Mouse (Mus musculus) erythroid progenitor cell, adult 5-6 weeks (primary cell): ENCODE results near the gene Fam89b. TPM values are rescaled to one million over a fixed set of nuclear protein-coding genes. Genes with fewer than 3 reads are reported as not detected.
"Not testable (repeated sequence)": the region's sequence is repeated elsewhere in the genome, so short reads cannot be mapped to it uniquely, and the experiment has no call there.

Source experiments
- ATAC-seq: replicated peaks from 2 replicates; pipeline ENCODE4 v1.8.0; 2016; ENCODE audit warnings: moderate number of reproducible peaks, mild to moderate bottlenecking, moderate TSS enrichment, inconsistent platforms; ENCODE audit not compliant: poor library complexity, low FRiP score, severe bottlenecking
- total RNA-seq, 2 experiments: library from RNA; stranded (forward) in 1 of 2; stranded (reverse) in 1 of 2; fragments of 150-400 nt in 1 of 2; fragments of 186-747, 209-891 nt in 1 of 2; gene quantifications; 2 replicates each; pipeline versions ENCODE4 v1.2.3 to v1.2.4; 2015 to 2017; ENCODE audit warnings: low replicate concordance in 2 of 2

The Fam89b gene
- total RNA-seq, 2 experiments from 2014 or later, result 41.5 to 67.9 TPM

DNA sequence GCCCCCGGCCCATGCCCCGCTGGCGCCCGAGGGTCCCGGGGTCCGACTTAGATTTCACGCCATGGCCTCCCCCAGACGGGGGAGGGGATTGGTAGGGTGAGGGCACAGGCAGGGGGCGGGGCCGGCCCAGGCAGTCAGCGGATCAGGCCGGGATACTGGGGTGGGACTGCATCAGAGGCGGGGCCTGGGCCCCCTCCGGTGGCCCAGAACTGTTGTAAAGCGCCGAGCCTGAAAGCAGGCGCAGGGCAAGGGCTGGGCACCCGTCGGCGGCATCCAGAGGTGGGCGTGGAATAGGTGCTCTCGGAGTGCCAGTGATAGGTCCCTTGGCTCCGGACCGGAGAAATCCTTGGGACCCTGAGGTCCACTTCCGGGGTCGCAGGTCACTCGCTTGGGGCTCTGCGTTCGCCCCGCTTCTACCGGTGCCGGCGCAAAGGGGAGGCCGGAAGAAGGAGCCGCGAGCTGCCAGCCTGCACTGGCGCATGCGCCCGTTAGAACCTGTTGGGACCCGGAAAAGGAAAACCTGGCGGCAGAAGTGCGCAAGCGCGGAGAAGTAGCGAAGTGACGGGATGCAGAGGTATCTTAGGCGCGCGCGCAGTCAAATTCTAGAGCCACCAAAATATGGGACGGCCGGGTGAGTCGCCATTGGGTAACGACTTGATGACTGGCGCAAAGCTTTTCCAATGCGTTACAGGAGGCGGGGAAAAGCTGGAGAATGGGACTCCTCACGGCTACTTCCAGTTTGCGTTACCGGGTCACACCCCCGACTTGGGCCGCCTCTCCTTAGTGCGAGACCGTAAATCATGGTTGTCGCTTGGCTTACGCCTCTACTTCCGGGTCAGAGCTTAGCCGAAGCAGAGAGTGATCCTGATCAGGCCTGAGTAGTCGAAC lies 41.0 kb downstream of the Fam89b start, which contains the start of the genes Map3k11 and Pcnx3:
Map3k11 (plus strand) TSS at position 543 of the 888 bp plus-strand sequence.
Pcnx3 (minus strand) TSS at position 709 of the 888 bp plus-strand sequence.
- ATAC-seq, result peak; percentile 72

DNA sequence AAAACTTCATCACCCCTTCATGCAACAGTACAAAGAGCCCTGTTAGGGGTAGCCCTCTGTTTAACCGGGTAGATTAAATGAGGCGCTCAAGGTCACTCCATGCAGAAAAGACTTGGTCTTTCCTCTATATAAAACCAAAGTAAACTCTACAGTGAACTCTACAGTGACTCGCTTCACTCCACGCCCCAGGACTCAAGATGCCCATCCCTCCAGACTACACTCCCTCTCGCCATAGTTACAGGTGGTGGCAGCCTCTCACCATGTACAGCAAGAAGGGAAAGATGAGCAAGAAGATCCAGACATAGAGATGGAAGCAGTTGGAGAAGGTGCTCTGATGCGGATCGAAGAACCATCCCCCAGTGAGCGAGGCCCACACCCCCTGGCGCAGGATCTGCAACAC lies 41.7 kb downstream of the Fam89b start:
- no peak for ATAC-seq

DNA sequence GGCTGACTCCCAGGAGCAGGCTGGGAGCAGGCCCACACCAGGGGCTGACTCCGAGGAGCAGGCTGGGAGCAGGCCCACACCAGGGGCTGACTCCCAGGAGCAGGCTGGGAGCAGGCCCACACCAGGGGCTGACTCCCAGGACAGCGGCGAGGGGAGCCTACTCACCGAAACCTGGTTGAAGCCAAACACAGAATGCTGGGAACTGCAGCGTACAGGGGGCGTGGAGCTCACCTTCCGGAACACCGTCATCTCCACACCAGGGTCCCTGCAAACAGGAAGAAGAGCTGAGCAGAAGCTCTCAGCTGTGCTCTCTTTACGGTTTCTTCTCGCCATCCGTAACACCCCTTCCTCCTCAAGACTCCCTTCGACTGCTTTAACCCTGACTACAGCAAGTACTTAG lies 42.5 kb downstream of the Fam89b start:
- ATAC-seq, result not testable (repeated sequence)

DNA sequence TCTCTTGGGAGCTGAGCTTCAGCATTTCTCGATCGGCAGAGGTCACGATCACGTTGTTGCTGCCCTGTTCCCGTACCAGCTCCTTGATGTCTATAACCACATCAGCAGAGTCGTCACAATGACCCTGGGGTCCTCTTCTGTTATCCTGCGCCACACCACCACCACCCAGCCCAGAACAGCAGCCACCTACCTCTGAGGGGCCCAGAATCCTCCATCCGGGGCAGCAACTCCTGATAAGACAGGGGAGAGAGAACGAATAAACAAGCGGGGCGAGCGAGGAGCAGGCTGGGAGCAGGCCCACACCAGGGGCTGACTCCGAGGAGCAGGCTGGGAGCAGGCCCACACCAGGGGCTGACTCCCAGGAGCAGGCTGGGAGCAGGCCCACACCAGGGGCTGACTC lies 43.0 kb downstream of the Fam89b start:
- no peak for ATAC-seq

DNA sequence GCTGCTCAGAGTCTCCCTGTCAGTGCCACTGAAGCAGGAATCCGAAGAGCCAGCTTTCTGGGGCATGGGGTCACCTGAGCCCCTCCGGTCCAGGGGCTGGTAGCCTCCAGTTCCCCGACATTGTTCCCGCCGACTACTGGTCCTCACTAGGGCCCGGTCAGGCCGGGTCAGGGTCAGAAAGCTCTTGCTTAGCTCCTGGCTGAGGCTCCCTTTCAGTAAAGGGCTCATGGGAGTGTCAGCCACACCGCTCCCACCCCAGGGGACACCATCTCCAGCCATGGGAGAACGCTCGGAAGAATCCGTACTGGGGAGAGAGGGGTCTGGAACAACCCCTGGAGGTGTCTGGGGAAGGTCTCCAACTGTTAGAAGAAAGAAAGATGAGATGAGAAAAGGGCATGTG lies 43.6 kb downstream of the Fam89b start:
- ATAC-seq, result no peak

DNA sequence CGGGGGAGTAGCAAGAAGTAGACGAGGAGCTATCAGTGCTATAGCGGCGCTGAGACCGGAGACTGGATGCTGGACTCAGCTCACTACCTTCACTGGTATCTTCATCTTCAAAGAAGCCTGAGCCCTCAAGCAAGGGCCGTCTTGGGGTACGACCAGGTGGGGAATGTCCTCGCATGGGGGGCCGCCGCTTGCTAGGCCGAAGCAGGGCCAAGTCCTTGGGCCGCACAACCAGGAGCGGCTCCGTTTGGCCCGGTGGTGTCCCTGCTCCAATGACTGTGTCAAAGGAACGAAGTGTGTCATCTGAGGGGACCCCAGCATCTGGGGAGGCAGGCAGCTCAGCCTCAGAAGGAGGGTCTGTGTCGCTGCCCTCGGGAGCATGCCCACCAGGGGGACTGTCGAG lies 44.0 kb downstream of the Fam89b start:
- no peak for ATAC-seq

DNA sequence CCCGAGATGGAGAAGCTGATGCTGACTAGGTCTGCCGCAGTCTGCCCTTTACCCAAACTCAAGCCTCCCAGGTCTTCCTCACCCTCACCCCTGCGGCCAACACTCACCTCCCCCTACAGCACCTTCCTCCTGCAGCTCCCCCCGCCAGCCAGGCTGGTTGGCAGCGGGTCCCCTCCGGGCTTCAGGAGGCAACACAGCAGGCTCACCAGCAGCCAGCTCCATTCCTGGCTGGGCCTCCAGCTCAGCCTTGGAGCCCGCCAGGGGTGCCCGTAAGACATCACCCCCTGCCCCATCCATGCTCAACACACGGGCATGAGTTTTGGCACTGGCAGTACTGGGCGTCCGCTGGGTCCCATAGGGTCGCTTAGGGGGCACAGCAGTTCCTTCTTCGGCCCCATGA lies 44.5 kb downstream of the Fam89b start:
- ATAC-seq, result no peak

DNA sequence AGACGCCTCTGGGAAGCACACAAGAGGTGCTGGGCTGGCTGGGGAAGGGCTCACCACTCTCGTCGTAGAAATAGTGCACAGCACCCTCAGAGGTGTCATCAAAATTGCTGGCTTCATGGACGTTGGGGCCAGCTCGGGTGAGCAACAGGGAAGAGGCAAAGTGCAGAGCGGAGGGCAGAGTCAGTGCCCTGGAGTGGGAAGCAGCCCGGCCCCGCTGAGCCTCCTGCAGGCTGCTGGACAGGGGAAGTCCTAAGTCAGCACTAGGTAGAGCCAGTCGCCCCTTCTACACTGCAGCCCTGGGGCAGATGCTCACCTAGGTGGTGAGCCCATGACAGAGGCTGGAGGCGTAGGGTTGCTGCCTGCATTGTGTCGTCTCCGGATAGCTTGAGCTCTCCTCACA lies 45.2 kb downstream of the Fam89b start:
- no peak for ATAC-seq

DNA sequence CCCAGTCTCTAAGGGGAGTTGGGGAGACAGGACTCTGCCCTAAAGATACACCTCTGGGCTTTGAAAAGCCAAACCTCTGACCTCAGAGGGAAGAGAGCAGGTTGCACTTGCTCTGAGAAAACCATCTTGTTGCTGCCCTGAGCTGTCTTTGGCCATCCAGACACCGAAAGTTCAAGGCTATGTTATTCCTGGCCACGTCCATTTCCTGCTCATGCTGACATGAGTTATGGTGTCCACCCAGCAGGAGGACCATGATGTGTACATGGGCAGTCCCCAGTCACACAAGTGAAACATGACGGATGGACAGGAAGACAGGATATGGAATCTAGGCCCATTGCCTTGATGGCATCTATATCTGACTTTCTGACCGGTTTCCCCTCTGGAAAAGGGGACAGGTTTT lies 49.0 kb downstream of the Fam89b start:
- no peak for ATAC-seq

Other genes with a start within 250 kb of the Fam89b start
- gene Mus81, start 241.3 kb downstream of the Fam89b start, total RNA-seq (2015; ENCODE audit: low replicate concordance), result 2.5 and 59.5 TPM in 2 replicates
- 6.5 and 11.2 TPM in 2 replicates for gene Mus81, start 241.3 kb downstream of the Fam89b start, total RNA-seq (2017; ENCODE audit: low replicate concordance)
- gene Cfl1, start 239.2 kb downstream of the Fam89b start, total RNA-seq (2015; ENCODE audit: low replicate concordance), result 720 and 762 TPM in 2 replicates
- gene Cfl1, start 239.2 kb downstream of the Fam89b start, total RNA-seq (2017; ENCODE audit: low replicate concordance), result 460 and 469 TPM in 2 replicates
- 21.4 and 25.6 TPM in 2 replicates for gene 1700020D05Rik, start 225.9 kb downstream of the Fam89b start, total RNA-seq (2015; ENCODE audit: low replicate concordance)
- gene 1700020D05Rik, start 225.9 kb downstream of the Fam89b start, total RNA-seq (2017; ENCODE audit: low replicate concordance), result 13.8 and 18.7 TPM in 2 replicates
- 35.3 and 43.6 TPM in 2 replicates for gene Snx32, start 219.1 kb downstream of the Fam89b start, total RNA-seq (2015; ENCODE audit: low replicate concordance)
- gene Snx32, start 219.1 kb downstream of the Fam89b start, total RNA-seq (2017; ENCODE audit: low replicate concordance), result 42.5 and 42.7 TPM in 2 replicates
- not detected in 2 replicates for gene Ovol1, start 169.0 kb downstream of the Fam89b start, total RNA-seq (2015; ENCODE audit: low replicate concordance)
- not detected in 2 replicates for gene Ovol1, start 169.0 kb downstream of the Fam89b start, total RNA-seq (2017; ENCODE audit: low replicate concordance)
- gene Ap5b1, start 161.6 kb downstream of the Fam89b start, total RNA-seq (2015; ENCODE audit: low replicate concordance), result 3.8 and 8.3 TPM in 2 replicates
- gene Ap5b1, start 161.6 kb downstream of the Fam89b start, total RNA-seq (2017; ENCODE audit: low replicate concordance), result 6.4 and 11.0 TPM in 2 replicates
- 87.2 and 123 TPM in 2 replicates for gene Rnaseh2c, start 127.8 kb downstream of the Fam89b start, total RNA-seq (2015; ENCODE audit: low replicate concordance)
- gene Rnaseh2c, start 127.8 kb downstream of the Fam89b start, total RNA-seq (2017; ENCODE audit: low replicate concordance), result 36.2 and 100.0 TPM in 2 replicates
- 31.0 and 42.8 TPM in 2 replicates for gene Kat5, start 119.4 kb downstream of the Fam89b start, total RNA-seq (2015; ENCODE audit: low replicate concordance)
- gene Kat5, start 119.4 kb downstream of the Fam89b start, total RNA-seq (2017; ENCODE audit: low replicate concordance), result 29.1 and 35.0 TPM in 2 replicates
- 18.4 and 26.0 TPM in 2 replicates for gene Rela, start 92.2 kb downstream of the Fam89b start, total RNA-seq (2015; ENCODE audit: low replicate concordance)
- 7.2 and 14.8 TPM in 2 replicates for gene Rela, start 92.2 kb downstream of the Fam89b start, total RNA-seq (2017; ENCODE audit: low replicate concordance)
- 97.7 and 126 TPM in 2 replicates for gene Sipa1, start 65.9 kb downstream of the Fam89b start, total RNA-seq (2015; ENCODE audit: low replicate concordance)
- 127 and 129 TPM in 2 replicates for gene Sipa1, start 65.9 kb downstream of the Fam89b start, total RNA-seq (2017; ENCODE audit: low replicate concordance)
- gene Map3k11, start 40.9 kb downstream of the Fam89b start, total RNA-seq (2015; ENCODE audit: low replicate concordance), result 12.2 and 13.7 TPM in 2 replicates
- gene Map3k11, start 40.9 kb downstream of the Fam89b start, total RNA-seq (2017; ENCODE audit: low replicate concordance), result 9.4 and 14.1 TPM in 2 replicates
- gene Pcnx3, start 40.7 kb downstream of the Fam89b start, total RNA-seq (2015; ENCODE audit: low replicate concordance), result 31.4 and 61.3 TPM in 2 replicates
- 44.7 and 54.5 TPM in 2 replicates for gene Pcnx3, start 40.7 kb downstream of the Fam89b start, total RNA-seq (2017; ENCODE audit: low replicate concordance)
- not detected in 2 replicates for gene Kcnk7, start 25.3 kb downstream of the Fam89b start, total RNA-seq (2015; ENCODE audit: low replicate concordance)
- not detected in 2 replicates for gene Kcnk7, start 25.3 kb downstream of the Fam89b start, total RNA-seq (2017; ENCODE audit: low replicate concordance)
- gene Ehbp1l1, start 3.3 kb downstream of the Fam89b start, total RNA-seq (2015; ENCODE audit: low replicate concordance), result 176 and 250 TPM in 2 replicates
- 668 and 983 TPM in 2 replicates for gene Ehbp1l1, start 3.3 kb downstream of the Fam89b start, total RNA-seq (2017; ENCODE audit: low replicate concordance)
- 2.5 and 10.1 TPM in 2 replicates for gene Ltbp3, start 11.3 kb upstream of the Fam89b start, total RNA-seq (2015; ENCODE audit: low replicate concordance)
- gene Ltbp3, start 11.3 kb upstream of the Fam89b start, total RNA-seq (2017; ENCODE audit: low replicate concordance), result 1.6 TPM in 1 of 2 replicates, not detected in the other
- gene Scyl1, start 41.8 kb upstream of the Fam89b start, total RNA-seq (2015; ENCODE audit: low replicate concordance), result 18.4 and 24.1 TPM in 2 replicates
- 17.2 and 17.3 TPM in 2 replicates for gene Scyl1, start 41.8 kb upstream of the Fam89b start, total RNA-seq (2017; ENCODE audit: low replicate concordance)
- 3.6 and 9.2 TPM in 2 replicates for gene Frmd8, start 145.6 kb upstream of the Fam89b start, total RNA-seq (2015; ENCODE audit: low replicate concordance)
- gene Frmd8, start 145.6 kb upstream of the Fam89b start, total RNA-seq (2017; ENCODE audit: low replicate concordance), result 4.2 and 6.0 TPM in 2 replicates
- gene Slc25a45, start 148.2 kb upstream of the Fam89b start, total RNA-seq (2015; ENCODE audit: low replicate concordance), result 2.9 and 8.8 TPM in 2 replicates
- 7.2 and 7.8 TPM in 2 replicates for gene Slc25a45, start 148.2 kb upstream of the Fam89b start, total RNA-seq (2017; ENCODE audit: low replicate concordance)
- gene Tigd3, start 164.5 kb upstream of the Fam89b start, total RNA-seq (2015; ENCODE audit: low replicate concordance), result 3.8 and 4.7 TPM in 2 replicates
- 8.2 and 9.4 TPM in 2 replicates for gene Tigd3, start 164.5 kb upstream of the Fam89b start, total RNA-seq (2017; ENCODE audit: low replicate concordance)
- 25.9 and 71.7 TPM in 2 replicates for gene Dpf2, start 183.4 kb upstream of the Fam89b start, total RNA-seq (2015; ENCODE audit: low replicate concordance)
- gene Dpf2, start 183.4 kb upstream of the Fam89b start, total RNA-seq (2017; ENCODE audit: low replicate concordance), result 43.9 and 168 TPM in 2 replicates
- gene Cdc42ep2, start 195.2 kb upstream of the Fam89b start, total RNA-seq (2015; ENCODE audit: low replicate concordance), result 0.72 TPM in 1 of 2 replicates, not detected in the other
- not detected in 2 replicates for gene Cdc42ep2, start 195.2 kb upstream of the Fam89b start, total RNA-seq (2017; ENCODE audit: low replicate concordance)
- gene Pola2, start 234.5 kb upstream of the Fam89b start, total RNA-seq (2015; ENCODE audit: low replicate concordance), result 64.9 and 72.5 TPM in 2 replicates
- 55.1 and 71.9 TPM in 2 replicates for gene Pola2, start 234.5 kb upstream of the Fam89b start, total RNA-seq (2017; ENCODE audit: low replicate concordance)